Mouse (Mus musculus): Measurements from ENCODE around the gene Clmn. TPM values are rescaled to one million over a fixed set of nuclear protein-coding genes. Genes with fewer than 3 reads are reported as not detected.

Gene Clmn
- polyA plus RNA-seq, 1 experiment, result 0.05 TPM

GRCm38 (mm10) chr12:104813762-104814161, 51.1 kb downstream of the Clmn start:
- TF ChIP-seq CTCF (IDR thresholded peaks at IDR 0.05; ENCODE audit: control insufficient read depth, insufficient read depth, insufficient read length) (no peak), FOSL1 (IDR thresholded peaks at IDR 0.05; ENCODE audit: insufficient read depth, low read length, poor library complexity, severe bottlenecking) (no peak), CEBPB (IDR thresholded peaks at IDR 0.05; ENCODE audit: low read depth) (no peak), MYOG (IDR thresholded peaks at IDR 0.05; ENCODE audit: control insufficient read depth, extremely low read depth, insufficient read length) (no peak), MYOD1 (IDR thresholded peaks at IDR 0.05; ENCODE audit: control insufficient read depth, insufficient read length, low read depth) (no peak), USF1 (IDR thresholded peaks at IDR 0.05; ENCODE audit: low read depth) (no peak), MAX (IDR thresholded peaks at IDR 0.05) (no peak)
- peaks cover 51% of the 10 kb centered on the region for H3K27me3 ChIP-seq (ENCODE audit: control insufficient read depth, insufficient read depth, insufficient read length)

GRCm38 (mm10) chr12:104812711-104813110, 52.2 kb downstream of the Clmn start:
- no peaks in the 10 kb centered on the region for H3K79me3 ChIP-seq (ENCODE audit: low read depth)
- TF ChIP-seq MYOD1 (IDR thresholded peaks at IDR 0.05; ENCODE audit: control insufficient read depth, insufficient read length, low read depth), result no peak
- no peak for TF ChIP-seq FOSL1 (IDR thresholded peaks at IDR 0.05; ENCODE audit: insufficient read depth, low read length, poor library complexity, severe bottlenecking)
- TF ChIP-seq MYOG (IDR thresholded peaks at IDR 0.05; ENCODE audit: control insufficient read depth, extremely low read depth, insufficient read length), result no peak
- no peak for TF ChIP-seq MAX (IDR thresholded peaks at IDR 0.05)
- no peak for TF ChIP-seq USF1 (IDR thresholded peaks at IDR 0.05; ENCODE audit: low read depth)
- TF ChIP-seq CEBPB (IDR thresholded peaks at IDR 0.05; ENCODE audit: low read depth), result no peak
- TF ChIP-seq CTCF (IDR thresholded peaks at IDR 0.05; ENCODE audit: control insufficient read depth, insufficient read depth, insufficient read length), result no peak
- H3ac ChIP-seq (ENCODE audit: control insufficient read depth, insufficient read length, low read depth), result no peak overlapping the region
- peaks cover 53% of the 10 kb centered on the region for H3K27me3 ChIP-seq (ENCODE audit: control insufficient read depth, insufficient read depth, insufficient read length)
- H3K4me3 ChIP-seq (ENCODE audit: insufficient read depth, poor library complexity, severe bottlenecking), result no peak overlapping the region
- H3K79me2 ChIP-seq (ENCODE audit: control insufficient read depth, insufficient read depth), result no peaks in the 10 kb centered on the region
- no peaks in the 10 kb centered on the region for H3K36me3 ChIP-seq (ENCODE audit: control insufficient read depth, insufficient read depth)

More at GRCm38 (mm10) chr12:104813762-104814161, 51.1 kb downstream of the Clmn start:
- H3K79me3 ChIP-seq (ENCODE audit: low read depth), result no peaks in the 10 kb centered on the region
- no peak overlapping the region for H3K4me3 ChIP-seq (ENCODE audit: insufficient read depth, poor library complexity, severe bottlenecking)
- H3ac ChIP-seq (ENCODE audit: control insufficient read depth, insufficient read length, low read depth), result no peak overlapping the region
- no peaks in the 10 kb centered on the region for H3K79me2 ChIP-seq (ENCODE audit: control insufficient read depth, insufficient read depth)
- H3K36me3 ChIP-seq (ENCODE audit: control insufficient read depth, insufficient read depth), result no peaks in the 10 kb centered on the region

GRCm38 (mm10) chr12:104810923-104811443, 53.9 kb downstream of the Clmn start:
- Histone ChIP-seq H3K36me3 (ENCODE audit: control insufficient read depth, insufficient read depth) (no peaks in the 10 kb centered on the region), H3K4me3 (ENCODE audit: insufficient read depth, poor library complexity, severe bottlenecking) (no peak overlapping the region), H3ac (ENCODE audit: control insufficient read depth, insufficient read length, low read depth) (no peak overlapping the region), H3K79me2 (ENCODE audit: control insufficient read depth, insufficient read depth) (no peaks in the 10 kb centered on the region), H3K27me3 (ENCODE audit: control insufficient read depth, insufficient read depth, insufficient read length) (peaks cover 63% of the 10 kb centered on the region), H3K79me3 (ENCODE audit: low read depth) (no peaks in the 10 kb centered on the region)
- TF ChIP-seq USF1 (IDR thresholded peaks at IDR 0.05; ENCODE audit: low read depth) (no peak), MYOG (IDR thresholded peaks at IDR 0.05; ENCODE audit: control insufficient read depth, extremely low read depth, insufficient read length) (no peak), MYOD1 (IDR thresholded peaks at IDR 0.05; ENCODE audit: control insufficient read depth, insufficient read length, low read depth) (no peak), FOSL1 (IDR thresholded peaks at IDR 0.05; ENCODE audit: insufficient read depth, low read length, poor library complexity, severe bottlenecking) (no peak), MAX (IDR thresholded peaks at IDR 0.05) (no peak), CTCF (IDR thresholded peaks at IDR 0.05; ENCODE audit: control insufficient read depth, insufficient read depth, insufficient read length) (no peak), CEBPB (IDR thresholded peaks at IDR 0.05; ENCODE audit: low read depth) (no peak)

GRCm38 (mm10) chr12:104808421-104809067, 56.3 kb downstream of the Clmn start:
- no peak overlapping the region for H3ac ChIP-seq (ENCODE audit: control insufficient read depth, insufficient read length, low read depth)
- peaks cover 60% of the 10 kb centered on the region for H3K27me3 ChIP-seq (ENCODE audit: control insufficient read depth, insufficient read depth, insufficient read length)
- H3K4me3 ChIP-seq (ENCODE audit: insufficient read depth, poor library complexity, severe bottlenecking), result no peak overlapping the region
- H3K79me2 ChIP-seq (ENCODE audit: control insufficient read depth, insufficient read depth), result no peaks in the 10 kb centered on the region
- no peaks in the 10 kb centered on the region for H3K36me3 ChIP-seq (ENCODE audit: control insufficient read depth, insufficient read depth)
- no peaks in the 10 kb centered on the region for H3K79me3 ChIP-seq (ENCODE audit: low read depth)
- no peak for TF ChIP-seq MYOG (IDR thresholded peaks at IDR 0.05; ENCODE audit: control insufficient read depth, extremely low read depth, insufficient read length)
- no peak for TF ChIP-seq FOSL1 (IDR thresholded peaks at IDR 0.05; ENCODE audit: insufficient read depth, low read length, poor library complexity, severe bottlenecking)
- TF ChIP-seq MYOD1 (IDR thresholded peaks at IDR 0.05; ENCODE audit: control insufficient read depth, insufficient read length, low read depth), result no peak
- TF ChIP-seq MAX (IDR thresholded peaks at IDR 0.05), result no peak
- TF ChIP-seq CEBPB (IDR thresholded peaks at IDR 0.05; ENCODE audit: low read depth), result no peak
- TF ChIP-seq CTCF (IDR thresholded peaks at IDR 0.05; ENCODE audit: control insufficient read depth, insufficient read depth, insufficient read length), result no peak
- no peak for TF ChIP-seq USF1 (IDR thresholded peaks at IDR 0.05; ENCODE audit: low read depth)

- TF ChIP-seq MAX (IDR thresholded peaks at IDR 0.05), result no peak
- TF ChIP-seq MYOD1 (IDR thresholded peaks at IDR 0.05; ENCODE audit: control insufficient read depth, insufficient read length, low read depth), result no peak
- TF ChIP-seq USF1 (IDR thresholded peaks at IDR 0.05; ENCODE audit: low read depth), result no peak
- no peak for TF ChIP-seq MYOG (IDR thresholded peaks at IDR 0.05; ENCODE audit: control insufficient read depth, extremely low read depth, insufficient read length)
- no peak for TF ChIP-seq CTCF (IDR thresholded peaks at IDR 0.05; ENCODE audit: control insufficient read depth, insufficient read depth, insufficient read length)
- TF ChIP-seq FOSL1 (IDR thresholded peaks at IDR 0.05; ENCODE audit: insufficient read depth, low read length, poor library complexity, severe bottlenecking), result no peak
- peaks cover 67% of the 10 kb centered on the region for H3K27me3 ChIP-seq (ENCODE audit: control insufficient read depth, insufficient read depth, insufficient read length)
These were observed 58.0 kb downstream of the Clmn start for GRCm38 (mm10) chr12:104806680-104807375.

More at GRCm38 (mm10) chr12:104806680-104807375, 58.0 kb downstream of the Clmn start:
- no peaks in the 10 kb centered on the region for H3K36me3 ChIP-seq (ENCODE audit: control insufficient read depth, insufficient read depth)
- no peaks in the 10 kb centered on the region for H3K79me2 ChIP-seq (ENCODE audit: control insufficient read depth, insufficient read depth)
- H3ac ChIP-seq (ENCODE audit: control insufficient read depth, insufficient read length, low read depth), result no peak overlapping the region
- H3K4me3 ChIP-seq (ENCODE audit: insufficient read depth, poor library complexity, severe bottlenecking), result no peak overlapping the region
- H3K79me3 ChIP-seq (ENCODE audit: low read depth), result no peaks in the 10 kb centered on the region
